Mouse (Mus musculus): ENCODE measurements around the gene Gm3238. TPM values are rescaled to one million over a fixed set of nuclear protein-coding genes. Genes with fewer than 3 reads are reported as not detected.
"Not testable (repeated sequence)": the region's sequence is repeated elsewhere in the genome, so short reads cannot be mapped to it uniquely, and the experiment has no call there.

The Gm3238 gene
- polyA plus RNA-seq, 1 experiment, result not detected

GRCm38 (mm10) chr10:77798921-77799508, 27.9 kb upstream of the Gm3238 start, which contains the start of gene Gm19668:
TSS of gene Gm19668 (minus strand) at chr10:77799133.
- no peaks in the 10 kb centered on the region for H3K36me3 ChIP-seq (ENCODE audit: control insufficient read depth, insufficient read depth, low read length)
- H3K4me1 ChIP-seq (ENCODE audit: control insufficient read depth, insufficient read depth, insufficient read length, low read length), result peaks cover 3% of the 10 kb centered on the region; the same call in 1 of the 2 replicates
- H3K27ac ChIP-seq (ENCODE audit: insufficient read depth, low read depth, low read length), result no peak within 1 kb of the TSS
- no peak for TF ChIP-seq POLR2A (IDR thresholded peaks at IDR 0.05; ENCODE audit: low read depth, low read length)
- TF ChIP-seq CTCF (IDR thresholded peaks at IDR 0.05; ENCODE audit: extremely low read depth, insufficient read length, insufficient replicate concordance, low read depth, low read length), result no peak
- H3K4me3 ChIP-seq (ENCODE audit: low read depth, low read length), result no peak within 1 kb of the TSS
- H3K27me3 ChIP-seq (ENCODE audit: control insufficient read depth, insufficient read depth, low read length), result no peaks in the 10 kb centered on the region
- 46% methylated on average over 8 of the region's 8 CpGs for WGBS

DNA sequence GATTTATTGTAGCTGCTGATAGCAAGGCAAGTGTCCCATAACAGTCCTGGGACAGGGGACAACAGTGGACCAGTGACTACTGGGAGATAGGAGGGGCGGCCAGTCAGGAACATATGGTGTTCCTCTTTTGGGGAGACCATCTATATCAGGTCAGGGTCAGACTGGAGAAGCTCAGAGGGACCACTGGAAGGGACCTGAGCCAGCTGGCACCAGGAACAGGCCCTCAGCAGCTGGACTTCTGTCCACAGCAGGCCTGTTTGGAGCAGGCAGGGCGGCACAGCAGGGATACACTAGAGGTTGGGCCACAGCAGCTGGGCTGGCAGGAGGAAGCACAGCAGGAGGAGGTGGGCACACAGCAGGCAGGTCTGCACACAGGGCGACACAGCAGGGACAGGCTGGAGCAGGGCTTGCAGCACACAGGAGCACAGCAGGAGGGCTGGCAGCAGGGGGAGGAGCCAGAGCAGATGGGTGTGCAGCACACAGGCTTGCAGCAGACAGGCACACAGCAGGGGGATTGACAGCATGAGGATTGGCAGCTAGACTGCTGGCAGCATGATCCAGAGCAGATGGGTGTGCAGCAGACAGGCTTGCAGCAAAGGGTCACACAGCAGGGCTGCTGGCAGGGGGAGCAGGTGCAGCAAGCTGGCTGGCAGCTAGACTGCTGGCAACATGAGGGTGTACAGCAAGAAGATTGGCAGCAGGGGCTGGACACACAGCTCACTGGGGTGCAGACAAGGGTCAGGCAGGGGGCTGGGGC, 27.2 kb upstream of the Gm3238 start:
- not testable (repeated sequence) for H3K27me3 ChIP-seq (ENCODE audit: control insufficient read depth, insufficient read depth, low read length); H3K36me3 ChIP-seq (ENCODE audit: control insufficient read depth, insufficient read depth, low read length); H3K27ac ChIP-seq (ENCODE audit: insufficient read depth, low read depth, low read length); H3K4me1 ChIP-seq (ENCODE audit: control insufficient read depth, insufficient read depth, insufficient read length, low read length); H3K4me3 ChIP-seq (ENCODE audit: low read depth, low read length)
- WGBS, result 60% methylated on average over 3 of the region's 3 CpGs

DNA sequence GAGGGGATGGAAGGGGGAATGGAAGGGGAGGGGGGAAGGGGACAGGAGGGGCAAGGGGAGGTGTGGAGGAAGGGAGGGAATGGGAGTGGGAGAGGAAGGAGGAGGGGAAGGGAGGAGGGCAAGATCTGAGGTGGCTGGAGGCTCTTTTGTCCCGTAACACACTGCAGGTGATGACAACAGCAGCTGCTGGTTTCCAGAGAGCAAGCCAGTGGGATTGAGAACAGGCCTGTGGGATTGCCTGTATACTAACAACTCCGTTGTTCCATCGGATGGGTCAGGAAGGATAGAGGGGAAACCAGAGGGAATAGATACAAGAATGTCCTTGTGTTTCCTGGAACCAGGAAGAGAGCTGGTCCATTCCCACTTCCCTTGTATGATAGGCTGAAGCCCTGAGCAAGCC, 26.6 kb upstream of the Gm3238 start:
- H3K27me3 ChIP-seq (ENCODE audit: control insufficient read depth, insufficient read depth, low read length), result no peaks in the 10 kb centered on the region
- no peaks in the 10 kb centered on the region for H3K36me3 ChIP-seq (ENCODE audit: control insufficient read depth, insufficient read depth, low read length)
- no peak overlapping the region for H3K4me3 ChIP-seq (ENCODE audit: low read depth, low read length)
- WGBS, result 50% methylated on average over 3 of the region's 3 CpGs
- peaks cover 3% of the 10 kb centered on the region; the same call in 1 of the 2 replicates for H3K4me1 ChIP-seq (ENCODE audit: control insufficient read depth, insufficient read depth, insufficient read length, low read length)
- H3K27ac ChIP-seq (ENCODE audit: insufficient read depth, low read depth, low read length), result no peak overlapping the region
- TF ChIP-seq CTCF (IDR thresholded peaks at IDR 0.05; ENCODE audit: extremely low read depth, insufficient read length, insufficient replicate concordance, low read depth, low read length) (no peak), POLR2A (IDR thresholded peaks at IDR 0.05; ENCODE audit: low read depth, low read length) (no peak)

GRCm38 (mm10) chr10:77794976-77795375, 23.9 kb upstream of the Gm3238 start, which contains the start of gene Gm9639:
TSS of gene Gm9639 (minus strand) at chr10:77795076.
- H3K27me3 ChIP-seq (ENCODE audit: control insufficient read depth, insufficient read depth, low read length), result no peaks in the 10 kb centered on the region
- no peaks in the 10 kb centered on the region for H3K36me3 ChIP-seq (ENCODE audit: control insufficient read depth, insufficient read depth, low read length)
- no peak for TF ChIP-seq CTCF (IDR thresholded peaks at IDR 0.05; ENCODE audit: extremely low read depth, insufficient read length, insufficient replicate concordance, low read depth, low read length)
- TF ChIP-seq POLR2A (IDR thresholded peaks at IDR 0.05; ENCODE audit: low read depth, low read length), result no peak
- H3K4me3 ChIP-seq (ENCODE audit: low read depth, low read length), result no peak within 1 kb of the TSS
- H3K27ac ChIP-seq (ENCODE audit: insufficient read depth, low read depth, low read length), result no peak within 1 kb of the TSS
- 65% methylated on average over 2 of the region's 2 CpGs for WGBS
- peaks cover 3% of the 10 kb centered on the region; the same call in 1 of the 2 replicates for H3K4me1 ChIP-seq (ENCODE audit: control insufficient read depth, insufficient read depth, insufficient read length, low read length)

GRCm38 (mm10) chr10:77788621-77789020, 17.5 kb upstream of the Gm3238 start:
- Histone ChIP-seq H3K4me3 (ENCODE audit: low read depth, low read length) (no peak overlapping the region), H3K27ac (ENCODE audit: insufficient read depth, low read depth, low read length) (no peak overlapping the region), H3K4me1 (ENCODE audit: control insufficient read depth, insufficient read depth, insufficient read length, low read length) (no peaks in the 10 kb centered on the region), H3K27me3 (ENCODE audit: control insufficient read depth, insufficient read depth, low read length) (no peaks in the 10 kb centered on the region), H3K36me3 (ENCODE audit: control insufficient read depth, insufficient read depth, low read length) (no peaks in the 10 kb centered on the region)
- TF ChIP-seq POLR2A (IDR thresholded peaks at IDR 0.05; ENCODE audit: low read depth, low read length), result no peak
- no peak for TF ChIP-seq CTCF (IDR thresholded peaks at IDR 0.05; ENCODE audit: extremely low read depth, insufficient read length, insufficient replicate concordance, low read depth, low read length)
- 74% methylated on average over 2 of the region's 2 CpGs for WGBS

DNA sequence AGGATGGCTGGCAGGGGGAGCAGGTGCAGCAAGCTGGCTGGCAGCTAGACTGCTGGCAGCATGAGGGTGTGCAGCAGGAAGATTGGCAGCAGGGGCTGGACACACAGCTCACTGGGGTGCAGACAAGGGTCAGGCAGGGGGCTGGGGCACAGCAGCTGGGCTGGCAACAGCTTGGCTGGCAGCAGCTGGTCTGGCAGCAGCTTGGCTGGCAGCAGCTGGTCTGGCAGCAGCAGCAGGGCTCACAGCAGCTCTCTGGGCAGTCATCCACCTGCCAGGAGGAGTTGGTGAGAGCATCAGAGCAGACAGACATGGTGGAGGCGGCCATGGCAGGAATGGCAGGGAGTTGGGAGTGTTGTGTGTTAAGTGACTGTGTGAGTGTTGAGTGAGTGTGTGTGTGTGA, 16.8 kb upstream of the Gm3238 start, which contains the start of gene Gm7137:
TSS of gene Gm7137 (minus strand) at position 325 of the 400 bp plus-strand sequence.
- H3K4me3 ChIP-seq (ENCODE audit: low read depth, low read length); H3K4me1 ChIP-seq (ENCODE audit: control insufficient read depth, insufficient read depth, insufficient read length, low read length); H3K27me3 ChIP-seq (ENCODE audit: control insufficient read depth, insufficient read depth, low read length); H3K36me3 ChIP-seq (ENCODE audit: control insufficient read depth, insufficient read depth, low read length); H3K27ac ChIP-seq (ENCODE audit: insufficient read depth, low read depth, low read length): not testable (repeated sequence)
- WGBS, result 60% methylated on average over 1 of the region's 1 CpGs

DNA sequence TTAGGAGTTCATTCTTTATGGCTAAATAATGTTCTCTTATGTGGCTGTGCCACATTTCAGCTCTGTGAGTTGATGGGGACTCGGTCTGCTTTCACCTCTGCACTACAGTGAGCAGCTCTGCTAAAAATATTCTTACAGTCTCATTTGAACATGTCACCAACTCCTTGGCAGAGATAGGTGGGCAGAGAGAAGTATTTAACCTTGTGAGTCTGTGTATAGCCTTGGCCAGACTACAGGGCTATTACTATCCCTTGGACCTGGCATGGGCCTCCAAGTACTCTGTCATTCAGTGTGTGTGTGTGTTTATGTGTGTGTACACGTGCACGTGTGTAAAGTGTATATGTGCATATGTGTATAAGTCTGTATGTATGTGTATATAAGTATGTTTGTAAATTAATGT, 12.3 kb upstream of the Gm3238 start:
- H3K4me3 ChIP-seq (ENCODE audit: low read depth, low read length); H3K4me1 ChIP-seq (ENCODE audit: control insufficient read depth, insufficient read depth, insufficient read length, low read length); H3K36me3 ChIP-seq (ENCODE audit: control insufficient read depth, insufficient read depth, low read length); H3K27me3 ChIP-seq (ENCODE audit: control insufficient read depth, insufficient read depth, low read length); H3K27ac ChIP-seq (ENCODE audit: insufficient read depth, low read depth, low read length): not testable (repeated sequence)
- WGBS, result 91% methylated on average over 2 of the region's 3 CpGs

- 50% methylated on average over 1 of the region's 1 CpGs for WGBS
- not testable (repeated sequence) for H3K4me3 ChIP-seq (ENCODE audit: low read depth, low read length); H3K4me1 ChIP-seq (ENCODE audit: control insufficient read depth, insufficient read depth, insufficient read length, low read length); H3K36me3 ChIP-seq (ENCODE audit: control insufficient read depth, insufficient read depth, low read length); H3K27ac ChIP-seq (ENCODE audit: insufficient read depth, low read depth, low read length); H3K27me3 ChIP-seq (ENCODE audit: control insufficient read depth, insufficient read depth, low read length)
These were observed 11.3 kb upstream of the Gm3238 start, which contains the start of gene Gm3250 for GRCm38 (mm10) chr10:77782442-77782841. TSS of gene Gm3250 (minus strand) at chr10:77782542.

DNA sequence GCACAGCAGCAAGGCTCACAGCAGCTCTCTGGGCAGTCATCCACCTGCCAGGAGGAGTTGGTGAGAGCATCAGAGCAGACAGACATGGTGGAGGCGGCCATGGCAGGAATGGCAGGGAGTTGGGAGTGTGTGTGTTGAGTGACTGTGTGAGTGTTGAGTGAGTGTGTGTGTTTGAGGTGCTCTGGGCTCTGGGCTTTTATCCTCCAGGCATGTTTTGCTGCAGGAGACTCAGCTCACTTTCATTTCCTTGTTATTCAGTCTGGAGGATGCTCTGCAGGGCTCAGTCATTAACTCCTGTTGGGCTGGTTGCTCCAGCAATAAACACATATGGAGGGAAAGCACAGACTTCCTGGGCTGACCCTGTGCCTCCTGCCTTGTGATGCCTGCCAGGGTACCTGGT, 5.7 kb upstream of the Gm3238 start, which contains the start of gene Gm7138:
TSS of gene Gm7138 (minus strand) at position 101 of the 400 bp plus-strand sequence.
- H3K4me3 ChIP-seq (ENCODE audit: low read depth, low read length); H3K27ac ChIP-seq (ENCODE audit: insufficient read depth, low read depth, low read length); H3K36me3 ChIP-seq (ENCODE audit: control insufficient read depth, insufficient read depth, low read length); H3K27me3 ChIP-seq (ENCODE audit: control insufficient read depth, insufficient read depth, low read length); H3K4me1 ChIP-seq (ENCODE audit: control insufficient read depth, insufficient read depth, insufficient read length, low read length): not testable (repeated sequence)
- 20% methylated on average over 1 of the region's 1 CpGs for WGBS

GRCm38 (mm10) chr10:77772142-77772541, 1.0 kb upstream of the Gm3238 start:
- H3K36me3 ChIP-seq (ENCODE audit: control insufficient read depth, insufficient read depth, low read length); H3K4me3 ChIP-seq (ENCODE audit: low read depth, low read length); H3K27ac ChIP-seq (ENCODE audit: insufficient read depth, low read depth, low read length); H3K4me1 ChIP-seq (ENCODE audit: control insufficient read depth, insufficient read depth, insufficient read length, low read length); H3K27me3 ChIP-seq (ENCODE audit: control insufficient read depth, insufficient read depth, low read length): not testable (repeated sequence)
- 80% methylated on average over 3 of the region's 3 CpGs for WGBS

Measured in small intestine, adult 2 months (tissue).